Mouse (Mus musculus) lung, embryonic 16.5 days (tissue): ENCODE results near the gene Glb1l2. TPM values are rescaled to one million over a fixed set of nuclear protein-coding genes. Genes with fewer than 3 reads are reported as not detected.

Experiments used
- ATAC-seq: fragments of 200-750 bp; cut with Nextera tagmentation; 2 replicates; pipeline ENCODE4 v1.8.0; 2017; ENCODE audit warnings: low read depth, mild to moderate bottlenecking, moderate library complexity
- H3K27ac ChIP-seq: fragments of 300-500 bp; sonication (generic); 2 replicates; pipeline ENCODE4 v1.5.1; 2014; ENCODE audit warnings: mild to moderate bottlenecking, control low read depth, low read length
- H3K27me3 ChIP-seq: fragments of 300-500 bp; sonication (generic); 2 replicates; pipeline ENCODE4 v1.6.1; 2014; ENCODE audit warnings: low read depth, low read length, mixed read lengths; ENCODE audit not compliant: control insufficient read depth, insufficient read depth
- H3K36me3 ChIP-seq: fragments of 300-500 bp; sonication (generic); 2 replicates; pipeline ENCODE4 v1.6.1; 2014; ENCODE audit warnings: low read length; ENCODE audit not compliant: control insufficient read depth, insufficient read depth
- H3K4me1 ChIP-seq: fragments of 300-500 bp; sonication (generic); replicated peaks from 2 replicates; pipeline ENCODE4 v1.6.1; 2014; ENCODE audit warnings: low read length, mixed read lengths; ENCODE audit not compliant: control insufficient read depth, insufficient read depth
- H3K4me2 ChIP-seq: fragments of 300-500 bp; sonication (generic); 2 replicates; pipeline ENCODE4 v1.6.1; 2014; ENCODE audit warnings: low read depth, low read length, control low read depth
- H3K4me3 ChIP-seq: fragments of 300-500 bp; sonication (generic); 2 replicates; pipeline ENCODE4 v1.5.1; 2014; ENCODE audit warnings: mild to moderate bottlenecking, low read length, control low read depth
- H3K9ac ChIP-seq: fragments of 300-500 bp; sonication (generic); 2 replicates; pipeline ENCODE4 v1.6.1; 2014; ENCODE audit warnings: low read length, control low read depth
- H3K9me3 ChIP-seq: fragments of 300-500 bp; sonication (generic); 2 replicates; pipeline ENCODE4 v1.6.1; 2016; ENCODE audit warnings: low read length; ENCODE audit not compliant: control insufficient read depth
- WGBS: fragments of 180-500 bp; shearing (Covaris S2); extraction: QIAGEN DNeasy Blood & Tissue Kit; methylation state at CpG from one replicate; pipeline ENCODE4 v1.1.7; 2014; 5-methylcytosine and 5-hydroxymethylcytosine counted together
- polyA plus RNA-seq: library from polyadenylated mRNA; unstranded; fragments of >200 nt; fragmentation: Nextera tagmentation; extraction: Ambion mirVana; gene quantifications from 2 replicates; pipeline ENCODE4 v1.2.1, GENCODE M21; 2015

The Glb1l2 gene
- polyA plus RNA-seq, 1 experiment from 2014 or later = 10.5 TPM

DNA sequence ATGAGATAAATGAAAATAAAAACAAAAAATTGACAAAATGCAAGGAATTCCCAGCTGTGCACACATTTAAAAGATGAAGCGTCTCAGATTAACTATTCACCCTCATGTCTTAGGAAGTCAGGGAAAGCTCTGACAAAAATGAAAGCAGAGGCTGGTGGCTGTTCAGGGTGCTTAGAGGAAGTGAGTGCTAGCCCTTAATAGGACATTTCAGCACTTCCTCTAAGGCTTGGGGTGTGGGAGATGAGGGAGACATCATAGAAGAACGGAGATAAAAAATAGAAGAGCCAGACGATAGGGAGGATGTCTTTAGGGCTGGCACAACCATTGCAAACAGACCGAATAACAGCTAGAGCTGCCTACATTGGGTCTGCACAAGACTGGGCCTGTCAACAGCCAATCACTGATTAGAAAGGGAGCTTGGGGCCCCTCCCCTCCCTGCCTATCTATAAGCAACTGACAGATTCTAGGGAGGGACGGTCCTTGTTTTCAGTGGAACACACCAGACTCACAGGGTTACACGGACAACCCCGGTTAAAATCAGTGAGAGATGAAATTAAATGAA, 22.8 kb downstream of the Glb1l2 start:
- no peak overlapping the region for H3K9ac ChIP-seq
- H3K4me1 ChIP-seq = no peaks in the 10 kb centered on the region
- H3K9me3 ChIP-seq = no peaks in the 10 kb centered on the region
- no peak overlapping the region for H3K27ac ChIP-seq
- 47% methylated on average over 7 of the region's 7 CpGs for WGBS
- no peaks in the 10 kb centered on the region for H3K36me3 ChIP-seq
- H3K27me3 ChIP-seq = no peaks in the 10 kb centered on the region
- ATAC-seq = no peak; the same call in 1 of the 2 replicates
- H3K4me3 ChIP-seq = no peak overlapping the region
- no peak overlapping the region for H3K4me2 ChIP-seq

DNA sequence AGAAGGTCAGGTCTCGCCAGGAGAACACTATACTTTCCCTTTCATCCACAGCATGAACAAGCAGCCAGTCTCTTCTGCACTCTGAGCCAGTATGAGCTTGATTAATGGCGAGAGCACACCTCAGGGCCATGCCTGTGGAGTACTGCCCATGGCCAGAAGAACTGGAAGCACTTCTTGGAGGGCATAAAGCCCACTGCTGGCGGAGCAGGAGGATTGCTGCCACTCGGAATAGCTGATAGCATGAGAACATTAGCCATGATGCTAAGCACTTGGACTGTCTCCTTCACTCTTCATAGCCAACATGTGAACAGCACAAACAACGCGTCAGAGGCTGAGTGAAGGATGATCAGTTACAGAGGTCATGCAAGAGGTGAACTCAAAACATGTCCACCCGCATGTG, 27.8 kb downstream of the Glb1l2 start:
- H3K4me3 ChIP-seq = no peak overlapping the region
- no peaks in the 10 kb centered on the region for H3K36me3 ChIP-seq
- ATAC-seq = no peak
- no peak overlapping the region for H3K27ac ChIP-seq
- H3K9me3 ChIP-seq = no peaks in the 10 kb centered on the region
- H3K4me2 ChIP-seq = no peak overlapping the region
- H3K4me1 ChIP-seq = no peaks in the 10 kb centered on the region
- no peaks in the 10 kb centered on the region for H3K27me3 ChIP-seq
- WGBS = 78% methylated on average over 7 of the region's 7 CpGs
- no peak overlapping the region for H3K9ac ChIP-seq

DNA sequence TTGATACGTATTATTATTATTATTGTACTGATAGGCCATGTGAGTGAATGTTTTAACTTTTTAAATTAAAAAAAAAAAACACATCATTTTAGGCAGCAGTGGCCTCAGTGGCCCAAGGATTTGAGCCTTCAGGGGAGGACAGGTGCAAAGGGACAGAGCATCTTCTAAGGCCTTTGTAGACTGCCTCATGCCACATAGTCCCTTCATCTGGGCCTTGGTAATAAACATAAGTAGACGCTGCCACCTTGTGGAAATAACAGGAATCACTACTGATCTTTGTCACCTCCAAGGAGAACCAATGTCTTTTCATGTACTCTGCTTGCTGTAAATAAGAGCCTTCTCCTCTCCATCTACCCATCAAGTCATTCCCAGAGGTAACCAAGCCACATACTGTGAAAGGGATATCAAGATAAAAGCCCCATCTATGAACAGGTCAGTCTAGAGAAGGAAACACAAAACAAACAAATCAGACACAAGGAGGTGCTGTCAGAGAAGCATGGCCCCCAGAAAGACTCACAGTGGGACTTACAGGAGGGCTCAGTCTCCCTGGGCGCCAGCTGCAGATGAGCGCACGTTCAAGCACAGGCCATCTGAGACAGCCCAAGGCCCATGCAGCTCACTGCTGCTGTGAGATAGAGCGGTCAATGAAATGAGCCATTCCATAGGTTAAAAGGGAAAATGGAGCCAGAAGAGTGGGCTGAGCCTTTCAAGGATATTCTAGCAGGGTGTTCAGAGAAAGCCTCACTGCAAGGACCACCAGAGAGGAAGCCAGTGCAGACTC, 30.0 kb downstream of the Glb1l2 start:
- H3K4me1 ChIP-seq = no peaks in the 10 kb centered on the region
- no peak overlapping the region for H3K27ac ChIP-seq
- H3K4me3 ChIP-seq = no peak overlapping the region
- H3K9ac ChIP-seq = no peak overlapping the region
- no peaks in the 10 kb centered on the region for H3K9me3 ChIP-seq
- no peaks in the 10 kb centered on the region for H3K27me3 ChIP-seq
- H3K36me3 ChIP-seq = no peaks in the 10 kb centered on the region
- 0 out of 2 replicates have a peak, but pooled peaks have one; percentile 36 for ATAC-seq
- no peak overlapping the region for H3K4me2 ChIP-seq
- 56% methylated on average over 6 of the region's 6 CpGs for WGBS

DNA sequence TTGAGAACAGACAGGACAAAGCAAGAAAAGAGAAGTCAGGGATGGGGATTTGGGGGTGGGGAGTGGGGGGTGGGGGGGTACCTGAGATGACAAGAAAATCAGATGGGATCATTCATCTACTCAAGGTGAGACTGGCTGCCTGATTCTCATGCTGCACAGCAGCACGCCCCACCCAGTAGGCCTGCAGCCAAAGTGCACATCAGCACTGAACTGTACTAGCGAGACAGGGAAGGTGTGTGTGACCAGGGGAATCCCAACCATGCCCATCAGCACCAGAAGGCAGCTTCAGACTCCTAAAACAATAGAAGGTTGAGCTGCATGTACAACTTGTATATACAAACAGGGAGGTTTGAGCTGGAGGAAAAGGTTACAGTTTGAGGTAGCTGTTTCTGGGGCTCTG, 30.6 kb downstream of the Glb1l2 start:
- no peak for ATAC-seq
- H3K4me1 ChIP-seq = no peaks in the 10 kb centered on the region
- no peaks in the 10 kb centered on the region for H3K27me3 ChIP-seq
- H3K27ac ChIP-seq = no peak overlapping the region
- H3K4me2 ChIP-seq = no peak overlapping the region
- H3K9ac ChIP-seq = no peak overlapping the region
- no peak overlapping the region for H3K4me3 ChIP-seq
- WGBS = 63% methylated on average over 2 of the region's 2 CpGs
- H3K9me3 ChIP-seq = no peaks in the 10 kb centered on the region
- no peaks in the 10 kb centered on the region for H3K36me3 ChIP-seq

- H3K9ac ChIP-seq = no peak overlapping the region
- no peak for ATAC-seq
- 80% methylated on average over 3 of the region's 3 CpGs for WGBS
Observed at GRCm38 (mm10) chr9:26768181-26768580, 38.1 kb downstream of the Glb1l2 start.

DNA sequence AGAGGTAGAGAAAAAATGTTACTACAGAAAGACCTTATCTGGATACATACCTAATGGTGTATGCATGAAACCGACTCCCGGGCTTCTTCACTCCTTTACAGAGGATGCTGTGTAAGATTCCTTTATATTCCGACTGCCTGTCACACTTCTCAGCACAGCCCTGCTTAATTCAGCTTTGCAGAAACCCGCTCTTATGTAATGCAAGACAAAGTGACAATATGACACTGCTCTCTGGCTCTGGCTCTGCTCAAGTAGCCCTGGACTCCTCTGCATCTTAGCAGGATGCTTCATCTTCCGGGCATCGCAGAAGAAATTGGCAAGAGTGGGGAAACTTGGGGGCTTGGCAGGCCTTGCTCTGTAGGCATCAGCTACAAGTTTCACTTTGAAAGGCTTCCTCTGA, 43.8 kb downstream of the Glb1l2 start:
- Histone ChIP-seq H3K9me3 (no peaks in the 10 kb centered on the region), H3K36me3 (no peaks in the 10 kb centered on the region), H3K27me3 (no peaks in the 10 kb centered on the region), H3K9ac (no peak overlapping the region), H3K4me3 (no peak overlapping the region), H3K4me1 (no peaks in the 10 kb centered on the region), H3K4me2 (no peak overlapping the region), H3K27ac (no peak overlapping the region)
- WGBS = 78% methylated on average over 6 of the region's 6 CpGs
- no peak for ATAC-seq

More at GRCm38 (mm10) chr9:26768181-26768580, 38.1 kb downstream of the Glb1l2 start:
- Histone ChIP-seq H3K27me3 (no peaks in the 10 kb centered on the region), H3K9me3 (no peaks in the 10 kb centered on the region), H3K4me1 (no peaks in the 10 kb centered on the region), H3K36me3 (no peaks in the 10 kb centered on the region), H3K4me2 (no peak overlapping the region), H3K27ac (no peak overlapping the region), H3K4me3 (no peak overlapping the region)

- Histone ChIP-seq H3K27me3 (no peaks in the 10 kb centered on the region), H3K4me1 (no peaks in the 10 kb centered on the region), H3K4me3 (no peak overlapping the region), H3K9ac (no peak overlapping the region), H3K4me2 (no peak overlapping the region), H3K36me3 (no peaks in the 10 kb centered on the region), H3K9me3 (no peaks in the 10 kb centered on the region), H3K27ac (no peak overlapping the region)
- WGBS = 55% methylated on average over 5 of the region's 5 CpGs
- no peak for ATAC-seq
Observed at GRCm38 (mm10) chr9:26760576-26760975, 45.7 kb downstream of the Glb1l2 start.

- no peak overlapping the region for H3K9ac ChIP-seq
- no peaks in the 10 kb centered on the region for H3K4me1 ChIP-seq
- H3K27ac ChIP-seq = no peak overlapping the region
- no peaks in the 10 kb centered on the region for H3K27me3 ChIP-seq
- 19% methylated on average over 9 of the region's 9 CpGs for WGBS
- H3K4me2 ChIP-seq = no peak overlapping the region
- no peaks in the 10 kb centered on the region for H3K36me3 ChIP-seq
- no peak overlapping the region for H3K4me3 ChIP-seq
- no peaks in the 10 kb centered on the region for H3K9me3 ChIP-seq
- ATAC-seq = no peak
Observed at GRCm38 (mm10) chr9:26760081-26760480, 46.2 kb downstream of the Glb1l2 start.

DNA sequence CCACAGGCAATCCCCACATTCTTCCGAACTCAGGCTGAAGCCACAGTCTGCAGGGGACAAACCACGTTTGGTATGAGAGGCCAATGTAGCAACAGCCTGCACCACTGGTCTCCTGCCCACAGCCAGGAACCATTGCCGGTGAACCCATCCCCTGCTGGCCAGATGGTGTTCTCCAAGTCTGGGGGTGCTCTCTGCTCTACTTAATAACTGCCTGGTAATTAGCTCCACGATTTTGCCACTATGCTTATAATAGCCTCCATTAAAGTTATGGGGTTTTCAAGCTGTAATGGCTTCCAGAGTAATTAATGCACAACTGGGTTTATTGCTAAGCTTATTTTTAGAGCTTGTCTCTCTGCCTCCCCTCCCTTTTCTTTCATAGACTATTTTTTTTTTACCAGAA, 57.4 kb downstream of the Glb1l2 start:
- Histone ChIP-seq H3K36me3 (no peaks in the 10 kb centered on the region), H3K4me1 (no peaks in the 10 kb centered on the region), H3K9me3 (no peaks in the 10 kb centered on the region), H3K9ac (no peak overlapping the region), H3K4me3 (no peak overlapping the region), H3K27ac (no peak overlapping the region), H3K27me3 (no peaks in the 10 kb centered on the region), H3K4me2 (no peak overlapping the region)
- no peak for ATAC-seq
- 76% methylated on average over 4 of the region's 4 CpGs for WGBS
